Mouse (Mus musculus): ENCODE measurements around the gene Meioc. TPM values are rescaled to one million over a fixed set of nuclear protein-coding genes. Genes with fewer than 3 reads are reported as not detected.
A peak's percentile ranks its signal among the peaks of the same experiment; 100 is the strongest.

Meioc gene
- polyA plus RNA-seq, 1 experiment, result 0.01 TPM

GRCm38 (mm10) chr11:102647885-102648284 lies 15.6 kb upstream of the Meioc start:
- TF ChIP-seq MYOG (IDR thresholded peaks at IDR 0.05; ENCODE audit: control insufficient read depth in 1 of 3, insufficient read depth in 1 of 3, insufficient read length in 2 of 3, low read depth in 2 of 3), result no peak
- no peak for TF ChIP-seq MYOD1 (IDR thresholded peaks at IDR 0.05; ENCODE audit: control insufficient read depth in 1 of 3, insufficient read length in 2 of 3, low read depth in 2 of 3)
- TF ChIP-seq TCF3 (IDR thresholded peaks at IDR 0.05; ENCODE audit: insufficient read length, low read depth), result no peak
- H3K4me3 ChIP-seq, result no peak overlapping the region
- no peaks in the 10 kb centered on the region for H3K27me3 ChIP-seq (ENCODE audit: control insufficient read depth, insufficient read depth, insufficient read length)
- no peak overlapping the region for H3K4me2 ChIP-seq (ENCODE audit: low read depth)
- H3K36me3 ChIP-seq (ENCODE audit: control insufficient read depth, insufficient read depth), result no peaks in the 10 kb centered on the region
- no peak overlapping the region for H3ac ChIP-seq (ENCODE audit: control insufficient read depth, insufficient read length)
- H3K79me2 ChIP-seq (ENCODE audit: control insufficient read depth, insufficient read depth), result no peaks in the 10 kb centered on the region

GRCm38 (mm10) chr11:102651381-102651780 lies 12.1 kb upstream of the Meioc start:
- no peak for TF ChIP-seq MAX (IDR thresholded peaks at IDR 0.05; ENCODE audit: low read depth)
- no peak for TF ChIP-seq CEBPB (IDR thresholded peaks at IDR 0.05; ENCODE audit: insufficient read depth, poor library complexity, severe bottlenecking)
- no peak for TF ChIP-seq E2F4 (IDR thresholded peaks at IDR 0.05; ENCODE audit: insufficient read depth)
- no peak for TF ChIP-seq POLR2A (IDR thresholded peaks at IDR 0.05; ENCODE audit: insufficient read length, low read depth)
- Histone ChIP-seq H3K79me2 (ENCODE audit: control insufficient read depth, insufficient read depth) (no peaks in the 10 kb centered on the region), H3K4me3 (no peak overlapping the region), H3K36me3 (ENCODE audit: control insufficient read depth, insufficient read depth) (no peaks in the 10 kb centered on the region), H3ac (ENCODE audit: control insufficient read depth, insufficient read length) (no peak overlapping the region), H3K4me2 (ENCODE audit: low read depth) (no peak overlapping the region), H3K27me3 (ENCODE audit: control insufficient read depth, insufficient read depth, insufficient read length) (no peaks in the 10 kb centered on the region)

- TF ChIP-seq MYOG (IDR thresholded peaks at IDR 0.05; ENCODE audit: control insufficient read depth in 1 of 3, insufficient read depth in 1 of 3, insufficient read length in 2 of 3, low read depth in 2 of 3) (no peak), E2F4 (IDR thresholded peaks at IDR 0.05; ENCODE audit: insufficient read depth) (no peak), REST (IDR thresholded peaks at IDR 0.05; ENCODE audit: insufficient read depth, insufficient read length) (no peak), TCF12 (IDR thresholded peaks at IDR 0.05; ENCODE audit: insufficient read depth, poor library complexity, severe bottlenecking) (no peak), POLR2A (IDR thresholded peaks at IDR 0.05; ENCODE audit: insufficient read length, low read depth) (no peak), MAX (IDR thresholded peaks at IDR 0.05; ENCODE audit: low read depth) (no peak), SRF (IDR thresholded peaks at IDR 0.05; ENCODE audit: control insufficient read depth, insufficient read length, low read depth) (no peak), CEBPB (IDR thresholded peaks at IDR 0.05; ENCODE audit: insufficient read depth, poor library complexity, severe bottlenecking) (no peak), MYOD1 (IDR thresholded peaks at IDR 0.05; ENCODE audit: control insufficient read depth in 1 of 3, insufficient read length in 2 of 3, low read depth in 2 of 3) (no peak), USF1 (IDR thresholded peaks at IDR 0.05; ENCODE audit: low read depth) (no peak), POLR2AphosphoS2 (IDR thresholded peaks at IDR 0.05; ENCODE audit: insufficient read length, low read depth) (no peak)
- H3K36me3 ChIP-seq (ENCODE audit: control insufficient read depth, insufficient read depth), result no peaks in the 10 kb centered on the region
- H3K27me3 ChIP-seq (ENCODE audit: control insufficient read depth, insufficient read depth, insufficient read length), result no peaks in the 10 kb centered on the region
- H3K4me3 ChIP-seq, result no peak overlapping the region
- no peak overlapping the region for H3ac ChIP-seq (ENCODE audit: control insufficient read depth, insufficient read length)
- no peak overlapping the region for H3K4me2 ChIP-seq (ENCODE audit: low read depth)
- no peaks in the 10 kb centered on the region for H3K79me2 ChIP-seq (ENCODE audit: control insufficient read depth, insufficient read depth)
Measured at GRCm38 (mm10) chr11:102652844-102653243, 10.7 kb upstream of the Meioc start.

GRCm38 (mm10) chr11:102655888-102656287 lies 7.6 kb upstream of the Meioc start:
- Histone ChIP-seq H3K4me2 (ENCODE audit: low read depth) (peak overlapping the region; percentile 73), H3K27me3 (ENCODE audit: control insufficient read depth, insufficient read depth, insufficient read length) (no peaks in the 10 kb centered on the region), H3K79me2 (ENCODE audit: control insufficient read depth, insufficient read depth) (no peaks in the 10 kb centered on the region), H3K4me3 (no peak overlapping the region), H3ac (ENCODE audit: control insufficient read depth, insufficient read length) (no peak overlapping the region), H3K36me3 (ENCODE audit: control insufficient read depth, insufficient read depth) (no peaks in the 10 kb centered on the region)
- no peak for TF ChIP-seq MYOD1 (IDR thresholded peaks at IDR 0.05; ENCODE audit: control insufficient read depth in 1 of 3, insufficient read length in 2 of 3, low read depth in 2 of 3)
- TF ChIP-seq E2F4 (IDR thresholded peaks at IDR 0.05; ENCODE audit: insufficient read depth), result no peak
- TF ChIP-seq MYOG (IDR thresholded peaks at IDR 0.05; ENCODE audit: control insufficient read depth in 1 of 3, insufficient read depth in 1 of 3, insufficient read length in 2 of 3, low read depth in 2 of 3), result no peak
- no peak for TF ChIP-seq POLR2AphosphoS2 (IDR thresholded peaks at IDR 0.05; ENCODE audit: insufficient read length, low read depth)
- no peak for TF ChIP-seq TCF3 (IDR thresholded peaks at IDR 0.05; ENCODE audit: insufficient read length, low read depth)
- no peak for TF ChIP-seq POLR2A (IDR thresholded peaks at IDR 0.05; ENCODE audit: insufficient read length, low read depth)

- Histone ChIP-seq H3K27me3 (ENCODE audit: control insufficient read depth, insufficient read depth, insufficient read length) (no peaks in the 10 kb centered on the region), H3K79me2 (ENCODE audit: control insufficient read depth, insufficient read depth) (no peaks in the 10 kb centered on the region), H3K4me2 (ENCODE audit: low read depth) (peak overlapping the region; percentile 73), H3K4me3 (no peak overlapping the region), H3K36me3 (ENCODE audit: control insufficient read depth, insufficient read depth) (no peaks in the 10 kb centered on the region), H3ac (ENCODE audit: control insufficient read depth, insufficient read length) (no peak overlapping the region)
- TF ChIP-seq USF1 (IDR thresholded peaks at IDR 0.05; ENCODE audit: low read depth), result no peak
- TF ChIP-seq REST (IDR thresholded peaks at IDR 0.05; ENCODE audit: insufficient read depth, insufficient read length), result no peak
- no peak for TF ChIP-seq MYOG (IDR thresholded peaks at IDR 0.05; ENCODE audit: control insufficient read depth in 1 of 3, insufficient read depth in 1 of 3, insufficient read length in 2 of 3, low read depth in 2 of 3)
- TF ChIP-seq TCF3 (IDR thresholded peaks at IDR 0.05; ENCODE audit: insufficient read length, low read depth), result no peak
- TF ChIP-seq SRF (IDR thresholded peaks at IDR 0.05; ENCODE audit: control insufficient read depth, insufficient read length, low read depth), result no peak
- TF ChIP-seq TCF12 (IDR thresholded peaks at IDR 0.05; ENCODE audit: insufficient read depth, poor library complexity, severe bottlenecking), result no peak
Measured at GRCm38 (mm10) chr11:102656326-102656926, 7.1 kb upstream of the Meioc start.
